Mouse (Mus musculus) small intestine, adult 2 months (tissue): ENCODE results near the gene Fcgr3. TPM values are rescaled to one million over a fixed set of nuclear protein-coding genes. Genes with fewer than 3 reads are reported as not detected.

Experiments used
- H3K27ac ChIP-seq: fragments of 200-500 bp; 2 replicates; pipeline ENCODE4 v1.5.1; 2012; ENCODE audit warnings: low read depth, low read length, control low read depth, inconsistent platforms; ENCODE audit not compliant: insufficient read depth
- H3K27me3 ChIP-seq: fragments of 200-500 bp; 2 replicates; pipeline ENCODE4 v1.6.1; 2012; ENCODE audit warnings: mild to moderate bottlenecking, moderate library complexity, low read length, inconsistent platforms; ENCODE audit not compliant: control insufficient read depth, insufficient read depth
- H3K36me3 ChIP-seq: fragments of 200-500 bp; 2 replicates; pipeline ENCODE4 v1.6.1; 2012; ENCODE audit warnings: mild to moderate bottlenecking, low read length, control low read depth, inconsistent platforms; ENCODE audit not compliant: control insufficient read depth, insufficient read depth
- H3K4me1 ChIP-seq: fragments of 200-500 bp; 2 replicates; pipeline ENCODE4 v1.6.1; 2012; ENCODE audit warnings: low read length, inconsistent platforms, mixed read lengths; ENCODE audit not compliant: control insufficient read depth, insufficient read depth, insufficient read length
- H3K4me3 ChIP-seq: fragments of 200-500 bp; 2 replicates; pipeline ENCODE4 v1.5.1; 2012; ENCODE audit warnings: low read depth, mild to moderate bottlenecking, control low read depth, inconsistent platforms, low read length, moderate library complexity
- CTCF ChIP-seq: fragments of 200-500 bp; IDR thresholded peaks from 2 replicates; pipeline ENCODE4 v1.5.1; 2012; ENCODE audit warnings: low read depth, mild to moderate bottlenecking, control low read depth, inconsistent platforms, low read length, moderate library complexity, mixed read lengths; ENCODE audit not compliant: insufficient replicate concordance, insufficient read length; ENCODE audit errors: extremely low read depth
- POLR2A ChIP-seq: fragments of 200-500 bp; IDR thresholded peaks from 2 replicates; pipeline ENCODE4 v1.6.1; 2012; ENCODE audit warnings: low read depth, mild to moderate bottlenecking, control low read depth, inconsistent platforms, low read length, moderate library complexity
- WGBS: fragments of 180-500 bp; shearing (Covaris S2); methylation state at CpG from one replicate; pipeline ENCODE4 v1.1.7; 2018; 5-methylcytosine and 5-hydroxymethylcytosine counted together
- polyA plus RNA-seq: library from polyadenylated mRNA; depleted of rRNA; stranded (reverse); fragments of >200 nt; gene quantifications from 2 replicates; pipeline ENCODE4 v1.2.3, GENCODE M21; 2012

Gene Fcgr3
- polyA plus RNA-seq, 1 experiment, result 4.9 TPM

- H3K27me3 ChIP-seq, result peaks cover 7% of the 10 kb centered on the region; the same call in 1 of the 2 replicates
- peaks cover 4% of the 10 kb centered on the region; the same call in 1 of the 2 replicates for H3K4me1 ChIP-seq
- TF ChIP-seq POLR2A (no peak), CTCF (no peak)
- H3K36me3 ChIP-seq, result no peaks in the 10 kb centered on the region
- peak overlapping the region; percentile 61 for H3K4me3 ChIP-seq
- 6% methylated on average over 10 of the region's 10 CpGs for WGBS
- H3K27ac ChIP-seq, result no peak overlapping the region
These were observed 32.0 kb downstream of the Fcgr3 start for GRCm38 (mm10) chr1:171032691-171033090.

- H3K4me1 ChIP-seq, result peaks cover 4% of the 10 kb centered on the region; the same call in 1 of the 2 replicates
- H3K27me3 ChIP-seq, result peaks cover 7% of the 10 kb centered on the region; the same call in 1 of the 2 replicates
- no peak overlapping the region for H3K27ac ChIP-seq
- WGBS, result 93% methylated on average over 3 of the region's 3 CpGs
- TF ChIP-seq POLR2A (no peak), CTCF (no peak)
- H3K4me3 ChIP-seq, result no peak overlapping the region
- no peaks in the 10 kb centered on the region for H3K36me3 ChIP-seq
These were observed 33.0 kb downstream of the Fcgr3 start for GRCm38 (mm10) chr1:171031752-171032151.

GRCm38 (mm10) chr1:171019311-171019950, 45.3 kb downstream of the Fcgr3 start:
- H3K27ac ChIP-seq, result no peak overlapping the region
- no peak overlapping the region for H3K4me3 ChIP-seq
- H3K36me3 ChIP-seq, result no peaks in the 10 kb centered on the region
- 64% methylated on average over 7 of the region's 7 CpGs for WGBS
- TF ChIP-seq CTCF, result no peak
- no peak for TF ChIP-seq POLR2A
- no peaks in the 10 kb centered on the region for H3K27me3 ChIP-seq
- peaks cover 3% of the 10 kb centered on the region; the same call in 1 of the 2 replicates for H3K4me1 ChIP-seq

- H3K27ac ChIP-seq, result peak within 1 kb of the TSS; percentile 39; the same call in 1 of the 2 replicates
- TF ChIP-seq CTCF, result no peak
- TF ChIP-seq POLR2A, result no peak
- WGBS, result 75% methylated on average over 2 of the region's 2 CpGs
These were observed 46.0 kb downstream of the Fcgr3 start, which contains the start of gene Fcgr4 for GRCm38 (mm10) chr1:171018737-171019136. Gene Fcgr4, plus strand, starts transcription at chr1:171018920.

GRCm38 (mm10) chr1:171017468-171018158, 47.1 kb downstream of the Fcgr3 start:
- WGBS, result 61% methylated on average over 6 of the region's 6 CpGs
- H3K36me3 ChIP-seq, result no peaks in the 10 kb centered on the region
- peak overlapping the region; percentile 39; the same call in 1 of the 2 replicates for H3K27ac ChIP-seq
- TF ChIP-seq CTCF (no peak), POLR2A (no peak)
- H3K27me3 ChIP-seq, result no peaks in the 10 kb centered on the region
- peaks cover 3% of the 10 kb centered on the region; the same call in 1 of the 2 replicates for H3K4me1 ChIP-seq
- no peak overlapping the region for H3K4me3 ChIP-seq

More at GRCm38 (mm10) chr1:171018737-171019136, 46.0 kb downstream of the Fcgr3 start, which contains the start of gene Fcgr4:
- Histone ChIP-seq H3K27me3 (no peaks in the 10 kb centered on the region), H3K36me3 (no peaks in the 10 kb centered on the region), H3K4me1 (peaks cover 3% of the 10 kb centered on the region; the same call in 1 of the 2 replicates), H3K4me3 (no peak within 1 kb of the TSS)

- H3K27ac ChIP-seq, result no peak overlapping the region
- TF ChIP-seq CTCF (no peak), POLR2A (no peak)
- H3K4me3 ChIP-seq, result no peak overlapping the region
- H3K4me1 ChIP-seq, result peaks cover 3% of the 10 kb centered on the region; the same call in 1 of the 2 replicates
- no peaks in the 10 kb centered on the region for H3K36me3 ChIP-seq
- no peaks in the 10 kb centered on the region for H3K27me3 ChIP-seq
- 53% methylated on average over 6 of the region's 6 CpGs for WGBS
These were observed 47.9 kb downstream of the Fcgr3 start for GRCm38 (mm10) chr1:171016676-171017356.
